Mouse (Mus musculus) C2C12 (cell line): Measurements from ENCODE around the gene Cog4. TPM values are rescaled to one million over a fixed set of nuclear protein-coding genes. Genes with fewer than 3 reads are reported as not detected.
"Not testable (repeated sequence)": the region's sequence is repeated elsewhere in the genome, so short reads cannot be mapped to it uniquely, and the experiment has no call there.

Source experiments
- H3K27me3 ChIP-seq: one replicate; pipeline ENCODE4 v1.6.1; 2011; ENCODE audit not compliant: control insufficient read depth, insufficient read depth, insufficient read length
- H3K36me3 ChIP-seq: one replicate; pipeline ENCODE4 v1.6.1; 2011; ENCODE audit not compliant: control insufficient read depth, insufficient read depth
- H3K4me3 ChIP-seq: one replicate; pipeline ENCODE4 v1.5.1; 2011; ENCODE audit warnings: mild to moderate bottlenecking, control low read depth; ENCODE audit not compliant: poor library complexity, insufficient read depth, severe bottlenecking
- H3K79me2 ChIP-seq: one replicate; pipeline ENCODE4 v1.6.1; 2011; ENCODE audit not compliant: control insufficient read depth, insufficient read depth
- H3K79me3 ChIP-seq: one replicate; pipeline ENCODE4 v1.6.1; 2011; ENCODE audit warnings: low read depth, control low read depth
- H3ac ChIP-seq: one replicate; pipeline ENCODE3; 2011; ENCODE audit warnings: low read depth; ENCODE audit not compliant: control insufficient read depth, insufficient read length
- CEBPB ChIP-seq: IDR thresholded peaks from one replicate; pipeline ENCODE4 v1.6.1; 2011; ENCODE audit warnings: low read depth, mild to moderate bottlenecking, control low read depth, moderate library complexity
- CTCF ChIP-seq: IDR thresholded peaks from one replicate; pipeline ENCODE4 v1.5.1; 2011; ENCODE audit not compliant: control insufficient read depth, insufficient read depth, insufficient read length
- FOSL1 ChIP-seq: IDR thresholded peaks from one replicate; pipeline ENCODE4 v1.8.0; 2011; ENCODE audit warnings: mild to moderate bottlenecking, low read length; ENCODE audit not compliant: poor library complexity, insufficient read depth, severe bottlenecking
- MAX ChIP-seq: IDR thresholded peaks from one replicate; pipeline ENCODE4 v1.6.1; 2011; ENCODE audit warnings: mild to moderate bottlenecking, control low read depth
- MYOD1 ChIP-seq: IDR thresholded peaks from one replicate; pipeline ENCODE4 v1.6.1; 2011; ENCODE audit warnings: low read depth; ENCODE audit not compliant: control insufficient read depth, insufficient read length
- MYOG ChIP-seq: IDR thresholded peaks from one replicate; pipeline ENCODE4 v1.6.1; 2011; ENCODE audit not compliant: control insufficient read depth, insufficient read length; ENCODE audit errors: extremely low read depth
- USF1 ChIP-seq: IDR thresholded peaks from one replicate; pipeline ENCODE4 v1.6.1; 2011; ENCODE audit warnings: low read depth, mild to moderate bottlenecking, control low read depth, moderate library complexity
- polyA plus RNA-seq: library from polyadenylated mRNA; unstranded; fragments of >200 nt; fragmentation: generic; extraction: Trizol; gene quantifications from one replicate; pipeline ENCODE4 v1.2.1, GENCODE M21; 2012; ENCODE audit warnings: missing spikeins

Cog4 gene
- polyA plus RNA-seq, 1 experiment: 36.9 TPM

DNA sequence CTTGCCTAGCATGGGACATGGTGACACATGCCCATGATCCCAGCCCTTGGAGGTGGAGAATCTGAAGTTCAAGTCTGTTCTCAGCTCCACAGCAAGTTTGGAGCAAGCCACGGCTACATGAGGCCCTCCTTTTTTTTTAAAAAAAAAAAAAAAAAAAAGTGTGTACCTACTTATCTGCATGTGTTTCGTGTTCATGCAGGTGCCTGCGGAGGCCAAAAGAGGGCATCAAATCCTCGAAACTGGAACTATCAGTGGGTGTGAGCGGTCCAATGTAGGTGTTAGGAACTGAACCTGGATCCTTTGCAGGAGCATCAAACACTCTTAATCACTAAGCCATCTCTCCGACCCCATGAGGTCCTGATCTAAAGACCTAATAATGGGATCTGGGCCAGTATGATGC lies 51.1 kb downstream of the Cog4 start:
- TF ChIP-seq FOSL1 (no peak), CEBPB (no peak), MYOD1 (no peak), USF1 (no peak), MYOG (no peak), CTCF (no peak), MAX (no peak)
- H3K4me3 ChIP-seq: no peak overlapping the region
- H3K79me2 ChIP-seq: no peaks in the 10 kb centered on the region
- no peak overlapping the region for H3ac ChIP-seq
- no peaks in the 10 kb centered on the region for H3K36me3 ChIP-seq
- H3K27me3 ChIP-seq: no peaks in the 10 kb centered on the region
- no peaks in the 10 kb centered on the region for H3K79me3 ChIP-seq

DNA sequence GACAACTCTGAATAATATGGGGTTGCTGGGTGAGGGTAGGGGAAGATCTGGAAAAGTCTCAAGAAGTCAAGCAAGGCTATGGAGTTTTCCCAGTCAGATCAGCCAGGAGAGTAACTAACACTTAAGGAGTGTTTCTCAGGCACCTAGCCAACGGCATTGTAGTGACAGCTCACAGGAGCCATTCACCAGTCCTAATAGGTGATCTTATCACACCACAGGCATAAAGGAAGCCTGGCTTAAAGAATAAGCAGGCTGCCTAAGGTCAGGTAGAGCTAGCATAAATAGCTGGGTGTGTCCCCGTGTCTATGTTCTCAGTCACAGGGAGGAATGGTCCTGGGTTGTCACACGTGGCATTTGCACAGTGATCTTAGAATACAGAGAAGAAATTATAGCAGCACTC lies 54.7 kb downstream of the Cog4 start:
- Histone ChIP-seq H3K4me3 (no peak overlapping the region), H3K79me3 (no peaks in the 10 kb centered on the region), H3K27me3 (no peaks in the 10 kb centered on the region), H3ac (no peak overlapping the region), H3K36me3 (no peaks in the 10 kb centered on the region), H3K79me2 (no peaks in the 10 kb centered on the region)
- TF ChIP-seq FOSL1 (no peak), MYOG (no peak), MAX (no peak), MYOD1 (no peak)

DNA sequence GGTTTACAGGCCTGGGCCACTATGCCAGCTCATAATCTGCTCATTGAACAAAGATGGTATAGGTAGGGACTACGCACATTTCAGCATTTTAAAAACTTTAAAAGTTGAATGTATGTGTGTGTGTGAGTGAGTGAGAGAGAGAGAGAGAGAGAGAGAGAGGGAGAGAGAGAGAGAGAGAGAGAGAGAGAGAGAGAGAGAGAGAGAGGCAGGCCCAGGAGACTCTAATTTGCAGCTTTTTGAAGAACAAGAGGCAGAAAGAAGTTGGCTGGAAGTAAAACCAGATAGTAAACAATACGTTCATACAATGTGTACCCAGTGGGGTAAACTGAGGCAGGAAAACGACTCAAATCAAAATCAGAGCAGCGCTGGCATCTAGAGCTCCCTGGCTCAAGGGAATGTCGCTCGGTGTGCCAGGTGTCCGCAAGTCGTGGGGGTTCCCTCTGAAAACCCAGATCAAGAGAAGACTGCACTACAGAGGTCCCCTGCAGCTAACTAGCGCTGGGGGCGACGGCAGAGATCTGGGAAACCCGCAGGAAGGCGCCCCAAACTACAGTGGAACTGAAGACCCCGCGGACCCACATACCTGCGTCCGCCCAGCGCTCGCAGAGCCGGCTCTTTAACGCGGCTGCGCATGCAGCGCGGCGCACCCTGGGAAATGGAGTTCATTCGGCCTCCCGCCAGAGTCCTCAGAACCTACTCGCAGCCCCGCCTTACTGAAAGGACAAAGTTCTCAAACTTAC lies 55.6 kb downstream of the Cog4 start, which contains the start of gene Fuk:
Fuk (minus strand) TSS at position 650 of the 740 bp plus-strand sequence.
- TF ChIP-seq CTCF (no peak), MYOG (no peak), MAX (no peak), FOSL1 (no peak), USF1 (no peak), CEBPB (no peak), MYOD1 (no peak)
- no peaks in the 10 kb centered on the region for H3K36me3 ChIP-seq
- H3K79me2 ChIP-seq: no peaks in the 10 kb centered on the region
- H3K4me3 ChIP-seq: peak within 1 kb of the TSS; percentile 64
- peak within 1 kb of the TSS; percentile 81 for H3ac ChIP-seq
- H3K79me3 ChIP-seq: no peaks in the 10 kb centered on the region
- no peaks in the 10 kb centered on the region for H3K27me3 ChIP-seq

DNA sequence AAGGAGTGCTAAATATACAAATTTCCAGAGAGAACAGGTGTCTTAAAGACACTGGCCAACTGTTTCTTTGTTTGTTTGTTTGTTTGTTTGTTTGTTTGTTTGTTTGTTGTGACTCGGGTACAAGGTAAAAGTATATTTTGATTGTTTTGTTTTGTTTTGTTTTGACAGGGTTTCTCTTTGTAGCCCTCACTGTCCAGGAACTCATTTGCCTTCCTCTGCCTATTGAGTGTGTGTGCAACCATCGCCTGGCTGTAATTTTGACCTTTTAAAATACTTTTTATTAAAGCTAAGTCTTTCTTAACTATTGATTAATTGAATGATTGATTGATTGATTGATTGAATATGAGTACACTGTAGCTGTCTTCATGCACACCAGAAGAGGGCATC lies 56.2 kb downstream of the Cog4 start:
- H3ac ChIP-seq: no peak overlapping the region
- no peak for TF ChIP-seq USF1
- TF ChIP-seq CTCF: no peak
- TF ChIP-seq FOSL1: no peak
- no peak for TF ChIP-seq CEBPB
- TF ChIP-seq MAX: no peak
- TF ChIP-seq MYOD1: no peak
- no peak for TF ChIP-seq MYOG
- H3K79me2 ChIP-seq: no peaks in the 10 kb centered on the region
- no peaks in the 10 kb centered on the region for H3K27me3 ChIP-seq
- no peaks in the 10 kb centered on the region for H3K79me3 ChIP-seq
- H3K36me3 ChIP-seq: no peaks in the 10 kb centered on the region
- peak overlapping the region; percentile 64 for H3K4me3 ChIP-seq

DNA sequence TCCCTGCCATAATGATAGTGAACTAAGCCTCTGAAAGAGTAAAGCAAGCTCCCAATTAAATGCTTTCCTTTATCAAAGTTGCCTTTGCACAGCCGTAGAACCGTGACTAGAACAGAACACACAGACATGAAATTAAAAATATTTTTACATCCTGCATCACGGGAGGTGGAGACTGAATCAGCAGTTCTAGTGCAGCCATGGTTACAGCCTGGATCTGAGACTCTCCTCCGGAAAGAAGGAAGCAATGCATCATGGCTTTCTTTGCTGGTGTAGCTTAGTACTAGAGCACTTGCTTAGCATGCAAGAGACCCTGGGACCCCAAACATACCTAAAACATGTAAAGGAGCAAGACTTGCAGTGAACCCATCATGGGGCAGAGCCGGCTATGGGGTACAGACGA lies 59.0 kb downstream of the Cog4 start:
- TF ChIP-seq MAX (no peak), MYOG (no peak), CEBPB (no peak), FOSL1 (no peak), CTCF (no peak), MYOD1 (no peak), USF1 (no peak)
- Histone ChIP-seq H3K79me2 (no peaks in the 10 kb centered on the region), H3K4me3 (no peak overlapping the region), H3K36me3 (no peaks in the 10 kb centered on the region), H3K79me3 (no peaks in the 10 kb centered on the region), H3ac (no peak overlapping the region), H3K27me3 (no peaks in the 10 kb centered on the region)

DNA sequence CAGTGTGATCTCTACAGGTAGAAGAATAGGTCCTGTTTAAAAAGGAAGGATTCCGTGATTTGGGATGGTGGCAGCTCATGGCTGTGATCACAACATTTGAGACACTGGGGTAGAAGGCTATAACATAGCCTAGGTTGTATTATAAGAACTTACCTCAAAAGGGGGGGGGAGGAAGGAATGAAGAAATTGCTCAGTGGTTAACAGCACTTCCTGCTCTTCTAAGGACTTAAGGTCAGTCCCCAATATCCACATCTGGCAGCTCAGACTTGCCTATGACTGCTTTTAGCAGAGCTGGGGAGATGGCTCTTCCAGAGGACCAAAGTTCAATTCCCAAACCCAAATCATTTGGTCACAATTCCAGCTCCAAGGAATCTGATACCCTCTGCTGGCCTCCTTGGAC lies 60.3 kb downstream of the Cog4 start:
- no peak for TF ChIP-seq CEBPB
- TF ChIP-seq MYOG: no peak
- TF ChIP-seq USF1: no peak
- TF ChIP-seq MAX: no peak
- TF ChIP-seq MYOD1: no peak
- TF ChIP-seq CTCF: no peak
- TF ChIP-seq FOSL1: no peak

DNA sequence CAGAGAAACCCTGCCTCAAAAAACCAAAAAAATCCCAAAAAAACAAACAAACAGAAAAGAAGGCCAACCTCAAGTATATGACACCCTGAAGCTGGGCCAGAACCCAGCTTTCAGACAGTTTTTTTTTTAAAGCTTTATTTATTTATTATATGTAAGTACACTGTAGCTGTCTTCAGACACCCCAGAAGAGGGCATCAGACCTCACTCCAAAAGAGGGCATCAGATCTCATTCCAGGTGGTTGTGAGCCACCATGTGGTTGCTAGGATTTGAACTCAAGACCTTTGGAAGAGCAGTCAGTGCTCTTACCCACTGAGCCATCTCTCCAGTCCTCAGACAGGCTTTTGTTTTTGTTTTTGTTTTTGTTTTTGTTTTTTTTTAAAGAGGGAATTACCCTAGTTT lies 63.5 kb downstream of the Cog4 start:
- H3K36me3 ChIP-seq, H3K27me3 ChIP-seq, H3ac ChIP-seq, H3K4me3 ChIP-seq, H3K79me3 ChIP-seq, H3K79me2 ChIP-seq: not testable (repeated sequence)

More for the DNA sequence above, 60.3 kb downstream of the Cog4 start:
- Histone ChIP-seq H3K36me3 (no peaks in the 10 kb centered on the region), H3K79me2 (no peaks in the 10 kb centered on the region), H3K4me3 (no peak overlapping the region), H3ac (no peak overlapping the region), H3K79me3 (no peaks in the 10 kb centered on the region), H3K27me3 (no peaks in the 10 kb centered on the region)
